Mouse (Mus musculus) midbrain, postnatal 0 days (tissue): ENCODE measurements around the gene Atic. TPM values are rescaled to one million over a fixed set of nuclear protein-coding genes. Genes with fewer than 3 reads are reported as not detected.

Source experiments
- ATAC-seq: fragments of 200-750 bp; cut with Nextera tagmentation; 2 replicates; pipeline ENCODE4 v1.8.0; 2017; ENCODE audit warnings: moderate number of reproducible peaks, mild to moderate bottlenecking, moderate TSS enrichment, moderate library complexity; ENCODE audit not compliant: low FRiP score
- DNase-seq: peaks from one replicate; pipeline ENCODE4 v3.0.0-alpha.2; 2015; ENCODE audit warnings: low spot score
- H3K27ac ChIP-seq: fragments of 300-500 bp; sonication (generic); 2 replicates; pipeline ENCODE4 v1.5.1; 2014; ENCODE audit warnings: low read depth, mild to moderate bottlenecking, low read length, mixed read lengths
- H3K27me3 ChIP-seq: fragments of 300-500 bp; sonication (generic); 2 replicates; pipeline ENCODE4 v1.6.1; 2014; ENCODE audit warnings: low read length, control low read depth, mixed read lengths; ENCODE audit not compliant: insufficient read depth
- H3K36me3 ChIP-seq: fragments of 300-500 bp; sonication (generic); 2 replicates; pipeline ENCODE4 v1.6.1; 2014; ENCODE audit warnings: low read length, control low read depth, mixed read lengths; ENCODE audit not compliant: insufficient read depth
- H3K4me1 ChIP-seq: fragments of 300-500 bp; sonication (generic); 2 replicates; pipeline ENCODE4 v1.6.1; 2014; ENCODE audit warnings: mild to moderate bottlenecking, control low read depth, antibody characterized with exemption, low read length, mixed read lengths; ENCODE audit not compliant: insufficient read depth
- H3K4me2 ChIP-seq: fragments of 300-500 bp; sonication (generic); 2 replicates; pipeline ENCODE4 v1.6.1; 2014; ENCODE audit warnings: low read depth, mild to moderate bottlenecking, low read length, mixed read lengths; ENCODE audit not compliant: poor library complexity, severe bottlenecking
- H3K4me3 ChIP-seq: fragments of 300-500 bp; sonication (generic); 2 replicates; pipeline ENCODE4 v1.5.1; 2014; ENCODE audit warnings: low read depth, mild to moderate bottlenecking, low read length, moderate library complexity
- H3K9ac ChIP-seq: fragments of 300-500 bp; sonication (generic); replicated peaks from 2 replicates; pipeline ENCODE4 v1.6.1; 2014; ENCODE audit warnings: mild to moderate bottlenecking, low read length, moderate library complexity, mixed read lengths; ENCODE audit not compliant: poor library complexity, severe bottlenecking
- H3K9me3 ChIP-seq: fragments of 300-500 bp; sonication (generic); 2 replicates; pipeline ENCODE4 v1.6.1; 2016; ENCODE audit warnings: low read length, control low read depth
- CTCF ChIP-seq: IDR thresholded peaks from 2 replicates; pipeline ENCODE4 v1.5.1; 2016; ENCODE audit warnings: antibody characterized with exemption, mild to moderate bottlenecking
- WGBS: fragments of 180-500 bp; shearing (Covaris S2); extraction: QIAGEN DNeasy Blood & Tissue Kit; methylation state at CpG from one replicate; pipeline ENCODE4 v1.1.7; 2014; 5-methylcytosine and 5-hydroxymethylcytosine counted together
- polyA plus RNA-seq: library from polyadenylated mRNA; unstranded; fragments of >200 nt; fragmentation: Nextera tagmentation; extraction: Ambion mirVana; gene quantifications from 2 replicates; pipeline ENCODE4 v1.2.1, GENCODE M21; 2015
- total RNA-seq: library from RNA; depleted of rRNA; stranded (reverse); fragments of >200 nt; gene quantifications from 2 replicates; pipeline ENCODE4 v1.2.3, GENCODE M21; 2014

Atic gene
- total and polyA plus RNA-seq, 2 experiments from 2014 or later = 26.5 to 44.7 TPM

- no peak overlapping the region for H3K4me3 ChIP-seq
- no peak for ATAC-seq
- H3K4me2 ChIP-seq = no peak overlapping the region
- H3K36me3 ChIP-seq = no peaks in the 10 kb centered on the region
- H3K27me3 ChIP-seq = no peaks in the 10 kb centered on the region
- TF ChIP-seq CTCF = peak; percentile 50
- no peaks in the 10 kb centered on the region for H3K4me1 ChIP-seq
- H3K27ac ChIP-seq = no peak overlapping the region
- no peak overlapping the region for H3K9ac ChIP-seq
- 30% methylated on average over 7 of the region's 7 CpGs for WGBS
- peak; percentile 12 for DNase-seq
- no peaks in the 10 kb centered on the region for H3K9me3 ChIP-seq
Observed at GRCm38 (mm10) chr1:71531653-71532052, 25.3 kb upstream of the Atic start.

GRCm38 (mm10) chr1:71539641-71540040 is 17.3 kb upstream of the Atic start:
- H3K9me3 ChIP-seq = no peaks in the 10 kb centered on the region
- H3K4me1 ChIP-seq = no peaks in the 10 kb centered on the region
- H3K27me3 ChIP-seq = no peaks in the 10 kb centered on the region
- H3K4me3 ChIP-seq = no peak overlapping the region
- ATAC-seq = no peak
- no peak for TF ChIP-seq CTCF
- WGBS = 73% methylated on average over 4 of the region's 4 CpGs
- DNase-seq = no peak
- no peak overlapping the region for H3K9ac ChIP-seq
- H3K36me3 ChIP-seq = no peaks in the 10 kb centered on the region
- H3K4me2 ChIP-seq = no peak overlapping the region
- H3K27ac ChIP-seq = no peak overlapping the region

GRCm38 (mm10) chr1:71540437-71540836 is 16.5 kb upstream of the Atic start:
- ATAC-seq (no peak), DNase-seq (peak; percentile 66)
- Histone ChIP-seq H3K4me3 (no peak overlapping the region), H3K27ac (no peak overlapping the region), H3K4me2 (no peak overlapping the region), H3K36me3 (no peaks in the 10 kb centered on the region), H3K4me1 (no peaks in the 10 kb centered on the region), H3K9ac (no peak overlapping the region), H3K9me3 (no peaks in the 10 kb centered on the region), H3K27me3 (no peaks in the 10 kb centered on the region)
- no peak for TF ChIP-seq CTCF
- WGBS = 78% methylated on average over 3 of the region's 3 CpGs

- H3K4me3 ChIP-seq = no peak overlapping the region
- no peak overlapping the region for H3K4me2 ChIP-seq
- no peak for ATAC-seq
- TF ChIP-seq CTCF = no peak
- no peaks in the 10 kb centered on the region for H3K4me1 ChIP-seq
- H3K27me3 ChIP-seq = no peaks in the 10 kb centered on the region
- H3K9me3 ChIP-seq = no peaks in the 10 kb centered on the region
- DNase-seq = no peak
- whole genome bisulfite sequencing = 79% methylated on average over 10 of the region's 10 CpGs
- H3K27ac ChIP-seq = no peak overlapping the region
- H3K36me3 ChIP-seq = no peaks in the 10 kb centered on the region
- H3K9ac ChIP-seq = no peak overlapping the region
Observed at GRCm38 (mm10) chr1:71550626-71551195, 6.2 kb upstream of the Atic start.

GRCm38 (mm10) chr1:71560626-71561025 is 3.7 kb downstream of the Atic start:
- TF ChIP-seq CTCF = no peak
- H3K36me3 ChIP-seq = peaks cover 14% of the 10 kb centered on the region
- ATAC-seq (no peak), DNase-seq (no peak)
- 0 out of 2 replicates have a peak, but pooled peaks cover 5% of the 10 kb centered on the region for H3K4me1 ChIP-seq
- H3K9me3 ChIP-seq = no peaks in the 10 kb centered on the region
- no peak overlapping the region for H3K27ac ChIP-seq
- H3K9ac ChIP-seq = no peak overlapping the region
- no peak overlapping the region for H3K4me2 ChIP-seq
- H3K27me3 ChIP-seq = no peaks in the 10 kb centered on the region
- H3K4me3 ChIP-seq = no peak overlapping the region
- 97% methylated on average over 4 of the region's 4 CpGs for WGBS

- Histone ChIP-seq H3K4me1 (no peaks in the 10 kb centered on the region), H3K9me3 (no peaks in the 10 kb centered on the region), H3K27ac (no peak overlapping the region), H3K9ac (no peak overlapping the region), H3K4me2 (no peak overlapping the region), H3K4me3 (no peak overlapping the region), H3K36me3 (peaks cover 16% of the 10 kb centered on the region), H3K27me3 (no peaks in the 10 kb centered on the region)
- TF ChIP-seq CTCF = no peak
- WGBS = 98% methylated on average over 7 of the region's 7 CpGs
- DNase-seq (no peak), ATAC-seq (no peak)
Observed at GRCm38 (mm10) chr1:71564291-71564690, 7.3 kb downstream of the Atic start.
